11 mouse cellular contexts compared by ENCODE assay signal in the genomic region with DNA sequence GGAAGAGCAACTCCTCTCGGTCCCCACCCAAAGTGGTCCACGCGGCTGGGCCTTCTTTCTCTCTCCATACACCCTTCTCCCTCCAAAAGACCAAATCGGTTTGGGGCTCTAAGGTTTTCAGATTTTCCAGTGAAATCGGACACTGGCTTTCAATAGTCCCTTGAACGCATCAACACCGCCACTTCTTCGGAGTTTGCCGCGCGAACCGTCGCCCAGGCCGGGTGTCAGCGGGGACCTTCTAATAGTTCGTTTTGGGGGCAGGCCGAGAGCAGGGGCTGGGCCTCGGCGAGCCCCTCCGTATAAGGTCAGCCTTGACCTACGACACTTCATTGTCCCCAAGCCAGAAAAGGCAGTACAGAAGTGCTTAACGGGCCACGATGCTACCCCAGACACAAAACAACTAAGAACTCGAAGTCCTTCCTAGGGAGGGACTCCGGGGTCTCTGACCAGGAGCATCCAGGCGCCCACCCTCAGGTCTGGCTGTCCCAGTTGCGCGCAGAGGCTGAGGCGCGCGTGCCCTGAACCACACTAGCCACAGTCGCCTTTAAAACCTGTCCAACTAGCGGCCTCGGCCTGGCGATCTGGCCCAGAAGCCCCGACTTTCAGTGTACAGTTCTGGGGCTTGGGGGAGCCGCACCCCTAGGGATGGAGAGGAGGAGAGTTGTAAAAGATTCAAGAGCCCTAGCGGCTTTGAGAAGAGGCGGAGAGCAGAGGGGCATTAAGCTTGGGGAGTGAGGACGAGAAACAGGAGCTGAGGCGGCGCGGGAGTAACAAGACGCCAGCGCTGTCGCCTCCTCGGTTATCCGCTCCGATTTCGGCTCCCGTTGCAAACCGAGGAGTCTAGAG. TPM values are rescaled to one million over a fixed set of nuclear protein-coding genes. Genes with fewer than 3 reads are reported as not detected.
DNase-seq lines count a peak whose midpoint lies in the region; ATAC-seq and TF ChIP-seq lines count a peak whose summit lies in the region.
"Had no signal": no experiment of that assay in that cellular context is flagged by ENCODE, and none has a peak within 500 bp of the region (broad histone marks: within the 10 kb centered on the region; RNA-seq: fewer than 3 reads in every experiment).

No protein-coding gene starts in this region.

- TF ChIP-seq EP300 in heart, postnatal 0 days (IDR thresholded peaks at IDR 0.05; ENCODE audit: low read depth) = no peak

- WGBS in heart, embryonic 15.5 days = under 1% methylated on average over 52 of the region's 52 CpGs
- 2% methylated on average over 52 of the region's 52 CpGs for WGBS in heart, postnatal 0 days
- 1% methylated on average over 52 of the region's 52 CpGs for WGBS in midbrain, embryonic 15.5 days

- peaks cover 25% of the 10 kb centered on the region for H3K4me1 ChIP-seq in heart, embryonic 15.5 days (replicated peaks)
- no peaks in the 10 kb centered on the region for H3K4me1 ChIP-seq in heart, postnatal 0 days (ENCODE audit: control insufficient read depth, insufficient read depth)
- peaks cover 19% of the 10 kb centered on the region for H3K4me1 ChIP-seq in midbrain, embryonic 15.5 days

- no peaks in the 10 kb centered on the region for H3K36me3 ChIP-seq in heart, embryonic 15.5 days
- no peaks in the 10 kb centered on the region for H3K36me3 ChIP-seq in heart, postnatal 0 days (replicated peaks; ENCODE audit: control insufficient read depth, insufficient read depth, low read length)
- no peaks in the 10 kb centered on the region for H3K36me3 ChIP-seq in midbrain, embryonic 15.5 days (replicated peaks)

- no peaks in the 10 kb centered on the region for H3K9me3 ChIP-seq in heart, embryonic 15.5 days (replicated peaks)
- no peaks in the 10 kb centered on the region for H3K9me3 ChIP-seq in heart, postnatal 0 days (replicated peaks; ENCODE audit: control insufficient read depth, low read length)
- no peaks in the 10 kb centered on the region for H3K9me3 ChIP-seq in midbrain, embryonic 15.5 days

- DNase-seq in heart, adult 8-10 months (ENCODE audit: low spot score) = no peak
- peak; percentile 57 to 63 for DNase-seq in cerebellum, postnatal 14 days
- DNase-seq in heart, postnatal 0 days (ENCODE audit: low spot score) = no peak
- DNase-seq in ovary, postnatal 10 days (ENCODE audit: low spot score) = no peak
- DNase-seq in gastrocnemius, postnatal 14 days = no peak
- DNase-seq in frontal cortex, postnatal 25 days (ENCODE audit: low spot score in 2 of 2) = no peak

- no peak overlapping the region for H3K9ac ChIP-seq in heart, embryonic 15.5 days
- no peak overlapping the region for H3K9ac ChIP-seq in heart, postnatal 0 days (replicated peaks; ENCODE audit: low read depth, low read length)
- peak overlapping the region; percentile 42 for H3K9ac ChIP-seq in midbrain, embryonic 15.5 days

- no peak overlapping the region for H3K27ac ChIP-seq in heart, embryonic 15.5 days
- no peak overlapping the region for H3K27ac ChIP-seq in heart, postnatal 0 days (ENCODE audit: low read depth)
- peak overlapping the region; percentile 80 for H3K27ac ChIP-seq in midbrain, embryonic 15.5 days
- H3K27ac ChIP-seq: heart, adult 2 months had no signal

- intact Hi-C loops in gastrocnemius, postnatal 14 days (cut with DNase I; ENCODE audit: low total_unique reads) = no loop called here

- H3K27me3 ChIP-seq in heart, embryonic 15.5 days = peaks cover 93% of the 10 kb centered on the region
- peaks cover 98% of the 10 kb centered on the region for H3K27me3 ChIP-seq in heart, postnatal 0 days (ENCODE audit: control insufficient read depth, insufficient read depth, low read length)
- peaks cover 3% of the 10 kb centered on the region for H3K27me3 ChIP-seq in midbrain, embryonic 15.5 days (replicated peaks)

- TF ChIP-seq CTCF in heart, postnatal 0 days (IDR thresholded peaks at IDR 0.05; ENCODE audit: low read depth) = no peak

- no peak for ATAC-seq in heart, embryonic 15.5 days (replicated peaks; ENCODE audit: insufficient number of reproducible peaks, insufficient read depth, low FRiP score, low read depth)
- peak; percentile 21; the same call in 1 of the 2 replicates for ATAC-seq in heart, postnatal 0 days (ENCODE audit: insufficient read depth, low read depth)
- no peak for ATAC-seq in midbrain, embryonic 15.5 days (replicated peaks)

- no peak overlapping the region for H3K4me2 ChIP-seq in heart, embryonic 15.5 days
- no peak overlapping the region for H3K4me2 ChIP-seq in heart, postnatal 0 days (ENCODE audit: low read depth, low read length)
- H3K4me2 ChIP-seq in midbrain, embryonic 15.5 days = peak overlapping the region; percentile 56

- peak overlapping the region; percentile 13; the same call in 1 of the 2 replicates for H3K4me3 ChIP-seq in heart, embryonic 15.5 days
- H3K4me3 ChIP-seq in heart, postnatal 0 days (ENCODE audit: low read depth, low read length) = peak overlapping the region; percentile 10; the same call in 1 of the 2 replicates
- peak overlapping the region; percentile 43 for H3K4me3 ChIP-seq in midbrain, embryonic 15.5 days

RNA-seq across cellular contexts. Expression of gene Otx2, which starts 7.6 kb away (rescaled TPM):
- not detected in 2 replicates for polyA plus RNA-seq in heart, embryonic 15.5 days (2015; fragmentation: Nextera tagmentation; extraction: Ambion mirVana)
- total RNA-seq in heart, adult 8-10 months (2022) = under 1 TPM in 1 of 4 experiments, not detected in 3; 0.19 TPM
- not detected in 2 replicates for total RNA-seq in heart, postnatal 0 days (2014; rRNA removed; ENCODE audit: low replicate concordance)
- not detected in 2 replicates for polyA plus RNA-seq in heart, postnatal 0 days (2015; fragmentation: Nextera tagmentation; extraction: Ambion mirVana)
- 83.5 and 83.6 TPM in 2 replicates for polyA plus RNA-seq in midbrain, embryonic 15.5 days (2015; fragmentation: Nextera tagmentation; extraction: Ambion mirVana)
- total RNA-seq in gastrocnemius, postnatal 14 days (2021) = not detected
- total RNA-seq: heart, adult 2 months; liver, adult 2 months; neutrophil, adult 5-6 weeks had no signal
- polyA plus RNA-seq: heart, adult 2 months; liver, adult 2 months had no signal

Comparison
In these comparisons a context has a peak if more than half of its experiments do, and no peak if none do; other contexts are left out.
1. DNase-seq: peak in cerebellum, postnatal 14 days (2 of 2); none in heart, adult 8-10 months (single experiment), heart, postnatal 0 days (single experiment), ovary, postnatal 10 days (single experiment), gastrocnemius, postnatal 14 days (single experiment) and frontal cortex, postnatal 25 days (0 of 2).
2. Peak in every context shown above with its lines, with median percentiles within 50 percentile points of each other: H3K4me3 ChIP-seq.